Mouse (Mus musculus) hindbrain, embryonic 11.5 days (tissue): ENCODE measurements around the gene Hibadh. TPM values are rescaled to one million over a fixed set of nuclear protein-coding genes. Genes with fewer than 3 reads are reported as not detected.
"Not testable (repeated sequence)": the region's sequence is repeated elsewhere in the genome, so short reads cannot be mapped to it uniquely, and the experiment has no call there.

Source experiments
- ATAC-seq: fragments of 200-750 bp; cut with Nextera tagmentation; 2 replicates; pipeline ENCODE4 v1.8.0; 2017; ENCODE audit warnings: mild to moderate bottlenecking, moderate TSS enrichment, moderate library complexity; ENCODE audit not compliant: low FRiP score
- DNase-seq: peaks from one replicate; pipeline ENCODE4 v3.0.0-alpha.2; 2015; ENCODE audit warnings: low spot score
- H3K27ac ChIP-seq: fragments of 300-500 bp; sonication (generic); 2 replicates; pipeline ENCODE4 v1.5.1; 2014; ENCODE audit warnings: mild to moderate bottlenecking, low read depth, low read length
- H3K27me3 ChIP-seq: fragments of 300-500 bp; sonication (generic); 2 replicates; pipeline ENCODE4 v1.6.1; 2014; ENCODE audit warnings: mild to moderate bottlenecking, low read length, moderate library complexity, mixed read lengths; ENCODE audit not compliant: control insufficient read depth, insufficient read depth
- H3K36me3 ChIP-seq: fragments of 300-500 bp; sonication (generic); 2 replicates; pipeline ENCODE4 v1.6.1; 2014; ENCODE audit warnings: mild to moderate bottlenecking, low read length, moderate library complexity, mixed read lengths; ENCODE audit not compliant: control insufficient read depth, insufficient read depth
- H3K4me1 ChIP-seq: fragments of 300-500 bp; sonication (generic); replicated peaks from 2 replicates; pipeline ENCODE4 v1.6.1; 2014; ENCODE audit warnings: low read length, mixed read lengths; ENCODE audit not compliant: control insufficient read depth, insufficient read depth
- H3K4me2 ChIP-seq: fragments of 300-500 bp; sonication (generic); replicated peaks from 2 replicates; pipeline ENCODE4 v1.6.1; 2014; ENCODE audit warnings: mild to moderate bottlenecking, low read depth, low read length
- H3K4me3 ChIP-seq: fragments of 300-500 bp; sonication (generic); 2 replicates; pipeline ENCODE4 v1.5.1; 2014; ENCODE audit warnings: low read depth, low read length
- H3K9ac ChIP-seq: fragments of 300-500 bp; sonication (generic); 2 replicates; pipeline ENCODE4 v1.6.1; 2014; ENCODE audit warnings: low read depth, low read length
- H3K9me3 ChIP-seq: fragments of 300-500 bp; sonication (generic); 2 replicates; pipeline ENCODE4 v1.6.1; 2016; ENCODE audit warnings: low read length; ENCODE audit not compliant: control insufficient read depth
- WGBS: fragments of 180-500 bp; shearing (Covaris S2); extraction: QIAGEN DNeasy Blood & Tissue Kit; methylation state at CpG from one replicate; pipeline ENCODE4 v1.1.7; 2014; 5-methylcytosine and 5-hydroxymethylcytosine counted together
- polyA plus RNA-seq: library from polyadenylated mRNA; unstranded; fragments of >200 nt; fragmentation: Nextera tagmentation; extraction: Ambion mirVana; gene quantifications from 2 replicates; pipeline ENCODE4 v1.2.1, GENCODE M21; 2014

The Hibadh gene
- polyA plus RNA-seq: 44.2 and 45.6 TPM in 2 replicates

DNA sequence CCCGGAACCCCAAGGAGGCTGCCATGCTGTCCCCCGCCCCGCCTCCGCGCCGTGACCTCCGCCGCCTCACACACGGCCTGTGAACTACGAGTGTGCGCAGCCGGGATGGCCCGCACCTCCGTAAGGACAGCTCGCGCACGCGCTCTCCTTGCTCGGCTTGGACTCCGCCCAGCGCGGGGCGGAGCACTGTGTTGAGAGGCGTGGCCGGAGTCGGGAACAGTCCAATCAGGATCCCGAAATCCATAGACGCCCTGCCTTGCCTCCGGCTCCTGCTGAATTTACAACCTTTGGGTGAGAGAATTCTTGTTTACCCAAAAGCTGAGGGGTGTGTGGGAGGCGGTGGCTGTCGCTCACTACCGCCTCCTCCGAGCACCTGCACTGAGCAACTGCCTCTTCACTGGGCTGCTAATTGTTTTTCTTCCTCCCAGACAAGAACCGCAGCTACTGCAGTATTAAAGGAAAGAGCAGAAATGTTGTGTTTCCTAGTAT, at the start of gene Hibadh:
TSS of gene Hibadh (minus strand) at position 166 of the 489 bp plus-strand sequence.
- WGBS: under 1% methylated on average over 34 of the region's 34 CpGs
- peak; percentile 99 for DNase-seq

DNA sequence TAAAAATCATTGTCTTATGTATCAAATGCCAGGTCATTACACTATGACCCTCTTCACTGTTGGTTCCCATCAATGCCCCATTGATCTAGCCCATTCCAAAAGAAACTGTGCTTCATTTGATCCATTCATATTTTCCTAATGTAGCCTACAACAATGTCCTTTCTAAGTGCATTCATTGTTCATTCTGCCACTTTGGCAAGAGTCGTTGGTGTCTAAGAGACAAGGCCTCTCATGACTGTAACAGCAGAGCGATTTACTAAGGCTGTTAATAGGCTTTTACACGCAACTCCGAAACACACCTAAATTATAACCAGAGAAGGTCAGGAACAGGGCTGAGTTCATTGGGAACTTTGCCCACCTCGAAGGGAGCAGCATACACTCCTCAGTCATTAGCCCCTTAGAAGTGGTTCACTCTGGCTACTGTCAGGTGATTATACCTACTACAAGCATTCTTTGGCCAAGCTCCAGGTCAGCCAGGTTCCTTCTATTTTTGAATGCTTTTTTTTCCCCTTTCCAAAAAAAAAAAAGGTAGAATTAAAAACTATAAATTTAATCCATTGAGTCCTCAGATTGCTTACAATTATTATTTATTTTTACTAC, 46.8 kb upstream of the Hibadh start:
- no peak for ATAC-seq
- Histone ChIP-seq H3K27me3 (no peaks in the 10 kb centered on the region), H3K4me1 (no peaks in the 10 kb centered on the region), H3K4me3 (no peak overlapping the region), H3K4me2 (no peak overlapping the region), H3K9me3 (no peaks in the 10 kb centered on the region), H3K9ac (no peak overlapping the region), H3K36me3 (no peaks in the 10 kb centered on the region), H3K27ac (no peak overlapping the region)
- DNase-seq: no peak
- WGBS: 80% methylated on average over 5 of the region's 5 CpGs

More for the DNA sequence above, at the start of gene Hibadh:
- Histone ChIP-seq H3K4me1 (0 out of 2 replicates have a peak, but pooled peaks cover 2% of the 10 kb centered on the region), H3K27me3 (no peaks in the 10 kb centered on the region), H3K4me3 (peak within 1 kb of the TSS; percentile 79), H3K4me2 (peak within 1 kb of the TSS; percentile 84), H3K9ac (peak within 1 kb of the TSS; percentile 83), H3K27ac (0 out of 2 replicates have a peak within 1 kb of the TSS, but pooled peaks have one; percentile 42), H3K9me3 (no peaks in the 10 kb centered on the region), H3K36me3 (no peaks in the 10 kb centered on the region)
- ATAC-seq: peak; percentile 100

DNA sequence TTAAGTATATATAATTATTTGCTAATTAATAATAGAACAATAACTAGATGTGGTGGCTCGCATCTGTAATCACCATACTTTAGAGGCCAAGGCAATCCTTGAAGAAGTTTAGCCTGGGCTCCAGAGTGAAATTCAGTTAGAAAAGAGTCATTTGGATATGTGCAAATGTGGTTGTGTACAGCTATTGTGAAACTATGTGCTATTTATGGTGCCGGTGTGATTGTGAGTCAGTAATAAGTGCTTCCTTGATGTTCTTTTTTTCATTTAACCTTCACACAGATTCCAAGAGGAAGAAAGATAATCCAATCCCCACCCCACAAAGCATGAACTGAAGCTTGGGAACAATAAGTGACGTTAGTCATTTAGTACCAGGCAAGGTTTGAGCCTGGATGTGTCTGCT, 42.4 kb upstream of the Hibadh start:
- no peak for DNase-seq
- H3K9ac ChIP-seq: no peak overlapping the region
- H3K4me2 ChIP-seq: no peak overlapping the region
- H3K9me3 ChIP-seq: no peaks in the 10 kb centered on the region
- WGBS: 90% methylated on average over 3 of the region's 3 CpGs
- no peaks in the 10 kb centered on the region for H3K27me3 ChIP-seq
- no peaks in the 10 kb centered on the region for H3K36me3 ChIP-seq
- ATAC-seq: no peak
- H3K4me3 ChIP-seq: no peak overlapping the region
- H3K4me1 ChIP-seq: no peaks in the 10 kb centered on the region
- no peak overlapping the region for H3K27ac ChIP-seq

DNA sequence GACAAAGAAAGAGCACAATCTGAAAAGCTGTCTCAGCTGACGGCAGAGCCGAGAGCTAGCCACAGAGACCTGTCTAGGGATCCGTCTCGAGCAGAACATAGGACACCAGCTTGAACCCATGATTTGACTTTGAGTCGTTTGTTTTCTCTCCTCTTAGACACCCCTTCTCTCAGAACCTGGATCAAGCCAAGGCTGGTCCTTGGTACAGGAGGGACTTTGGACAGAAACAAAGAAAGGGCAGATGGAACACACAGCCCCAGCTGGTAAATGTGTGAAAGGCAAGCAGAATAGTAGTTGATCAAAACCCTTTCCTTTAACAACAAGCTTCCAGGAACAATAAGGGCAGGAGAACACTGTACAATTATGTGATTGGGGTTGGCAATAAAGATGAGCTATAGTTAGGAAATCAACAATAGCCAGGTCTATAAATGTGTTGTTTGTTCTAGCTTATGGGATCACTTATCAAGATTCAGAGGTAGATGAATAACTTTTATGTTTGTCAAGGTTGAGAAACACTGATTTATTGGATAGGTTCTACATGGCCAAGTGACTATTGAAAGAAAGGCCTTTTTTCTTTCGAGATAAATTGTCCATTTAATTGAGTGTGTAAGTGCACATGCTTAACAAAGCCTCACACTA, 41.8 kb upstream of the Hibadh start:
- DNase-seq: no peak
- Histone ChIP-seq H3K4me2 (no peak overlapping the region), H3K27me3 (no peaks in the 10 kb centered on the region), H3K4me1 (no peaks in the 10 kb centered on the region), H3K9ac (no peak overlapping the region), H3K36me3 (no peaks in the 10 kb centered on the region), H3K27ac (no peak overlapping the region), H3K4me3 (no peak overlapping the region), H3K9me3 (no peaks in the 10 kb centered on the region)
- WGBS: 82% methylated on average over 6 of the region's 6 CpGs
- no peak for ATAC-seq

DNA sequence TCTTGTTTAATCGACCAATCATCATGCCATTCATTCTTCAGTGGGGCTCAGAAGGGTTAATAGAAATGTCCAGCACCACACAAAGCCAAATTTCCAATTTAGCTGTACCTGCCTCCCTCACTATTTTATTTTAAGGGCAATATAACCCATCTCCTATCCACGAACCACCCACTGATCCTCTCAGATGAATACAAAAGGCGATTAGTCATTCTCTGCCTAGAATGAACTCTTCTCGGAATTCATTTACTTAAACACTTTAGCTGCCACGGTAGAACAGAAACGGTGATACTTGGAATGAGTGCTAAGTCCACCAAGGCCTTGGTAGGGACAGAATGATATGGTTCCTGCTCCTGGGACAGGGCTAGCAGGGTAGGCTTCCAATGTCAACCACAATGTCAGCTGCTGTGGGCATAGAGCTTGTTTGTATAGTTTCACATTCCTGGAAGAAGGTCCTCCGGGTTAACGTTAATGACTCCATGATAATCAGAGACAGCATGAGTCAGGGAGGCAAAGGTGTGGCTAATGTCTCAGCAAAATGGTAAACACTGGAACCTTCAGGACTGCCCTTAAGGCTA, 40.4 kb upstream of the Hibadh start:
- Histone ChIP-seq H3K4me3 (no peak overlapping the region), H3K27ac (no peak overlapping the region), H3K36me3 (no peaks in the 10 kb centered on the region), H3K9me3 (no peaks in the 10 kb centered on the region), H3K9ac (no peak overlapping the region), H3K4me2 (no peak overlapping the region), H3K4me1 (no peaks in the 10 kb centered on the region), H3K27me3 (no peaks in the 10 kb centered on the region)
- 68% methylated on average over 8 of the region's 8 CpGs for WGBS
- no peak for DNase-seq
- no peak for ATAC-seq

DNA sequence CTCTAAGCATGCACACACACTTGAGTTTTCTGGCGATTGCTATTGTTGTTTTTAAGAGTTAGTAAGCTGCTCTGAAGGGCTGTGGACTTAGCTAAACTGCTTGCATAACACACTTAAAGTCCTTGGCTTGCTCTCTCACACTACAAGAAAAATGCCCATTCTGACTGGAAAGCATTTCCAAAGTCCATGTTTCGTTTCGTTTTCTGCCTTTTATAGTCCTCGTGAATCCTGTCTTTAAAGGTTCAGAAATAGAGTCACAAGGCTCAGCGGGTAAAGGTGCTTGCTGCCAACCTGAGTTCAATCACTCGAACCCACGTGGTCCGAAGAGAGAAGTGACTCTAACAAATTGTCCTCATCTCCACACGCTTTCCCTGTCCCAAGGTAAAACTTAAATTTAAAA, 39.4 kb upstream of the Hibadh start:
- DNase-seq (no peak), ATAC-seq (no peak)
- Histone ChIP-seq H3K36me3 (no peaks in the 10 kb centered on the region), H3K4me3 (no peak overlapping the region), H3K4me2 (no peak overlapping the region), H3K27ac (no peak overlapping the region), H3K9me3 (no peaks in the 10 kb centered on the region), H3K9ac (no peak overlapping the region), H3K27me3 (no peaks in the 10 kb centered on the region), H3K4me1 (no peaks in the 10 kb centered on the region)
- 83% methylated on average over 9 of the region's 9 CpGs for WGBS

DNA sequence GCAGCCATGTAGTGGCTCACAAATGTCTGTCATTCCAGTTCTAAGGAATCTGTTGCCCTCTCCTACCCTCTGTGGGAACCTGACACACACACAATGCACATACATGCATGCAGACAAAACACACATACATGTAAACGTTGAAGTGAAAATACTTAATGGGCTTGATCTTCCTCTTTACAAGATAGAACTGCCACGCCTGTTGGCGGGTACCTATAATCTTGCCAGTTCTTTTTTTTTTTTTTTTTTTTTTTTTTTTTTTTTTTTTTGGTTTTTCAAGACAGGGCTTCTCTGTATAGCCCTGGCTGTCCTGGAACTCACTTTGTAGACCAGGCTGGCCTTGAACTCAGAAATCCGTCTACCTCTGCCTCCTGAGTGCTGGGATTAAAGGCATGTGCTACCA, 37.3 kb upstream of the Hibadh start:
- 89% methylated on average over 4 of the region's 4 CpGs for WGBS

DNA sequence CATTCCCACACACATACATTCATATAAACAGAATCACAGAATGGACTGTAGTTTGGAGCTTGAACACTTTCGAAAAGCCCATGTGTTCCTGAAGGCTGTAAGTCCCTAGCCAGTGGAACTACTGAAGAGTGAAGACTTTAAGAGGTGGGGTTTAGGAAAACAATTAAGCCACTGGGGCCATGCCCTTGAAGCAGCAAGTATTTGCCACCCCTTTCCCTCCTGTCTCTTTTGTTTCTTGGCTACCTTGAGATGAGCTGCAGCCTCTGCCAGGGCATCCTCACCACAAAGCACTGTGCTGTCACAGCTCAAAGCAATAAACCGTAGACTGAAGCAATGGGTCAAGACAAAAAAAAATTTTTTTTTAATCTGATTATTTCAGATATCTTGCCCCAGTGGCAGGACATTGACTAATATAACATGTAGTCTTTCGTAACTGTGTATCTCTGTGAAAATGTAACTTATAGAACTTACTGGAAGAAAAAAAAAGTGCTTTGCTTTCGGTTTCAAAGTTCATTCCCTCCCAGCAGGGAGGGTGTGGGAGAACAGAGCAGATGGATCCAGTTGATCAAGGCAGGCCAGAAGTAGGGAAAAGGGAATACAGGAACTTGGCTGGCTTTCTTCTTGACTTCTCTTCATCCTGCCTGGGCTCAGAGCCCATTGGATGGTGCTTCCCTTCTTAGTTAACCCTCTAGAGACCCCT, 35.2 kb upstream of the Hibadh start:
- 83% methylated on average over 4 of the region's 4 CpGs for WGBS
- Histone ChIP-seq H3K4me3 (no peak overlapping the region), H3K4me2 (no peak overlapping the region), H3K36me3 (no peaks in the 10 kb centered on the region), H3K27ac (no peak overlapping the region), H3K9me3 (no peaks in the 10 kb centered on the region), H3K27me3 (no peaks in the 10 kb centered on the region), H3K4me1 (no peaks in the 10 kb centered on the region), H3K9ac (no peak overlapping the region)
- ATAC-seq (no peak), DNase-seq (no peak)

More for the DNA sequence above, 37.3 kb upstream of the Hibadh start:
- not testable (repeated sequence) for DNase-seq, H3K27ac ChIP-seq, H3K4me1 ChIP-seq, H3K4me2 ChIP-seq, H3K9ac ChIP-seq, H3K27me3 ChIP-seq, ATAC-seq, H3K4me3 ChIP-seq, H3K9me3 ChIP-seq, H3K36me3 ChIP-seq
